Mouse (Mus musculus): ENCODE results near the gene Noto.

The Noto gene

DNA sequence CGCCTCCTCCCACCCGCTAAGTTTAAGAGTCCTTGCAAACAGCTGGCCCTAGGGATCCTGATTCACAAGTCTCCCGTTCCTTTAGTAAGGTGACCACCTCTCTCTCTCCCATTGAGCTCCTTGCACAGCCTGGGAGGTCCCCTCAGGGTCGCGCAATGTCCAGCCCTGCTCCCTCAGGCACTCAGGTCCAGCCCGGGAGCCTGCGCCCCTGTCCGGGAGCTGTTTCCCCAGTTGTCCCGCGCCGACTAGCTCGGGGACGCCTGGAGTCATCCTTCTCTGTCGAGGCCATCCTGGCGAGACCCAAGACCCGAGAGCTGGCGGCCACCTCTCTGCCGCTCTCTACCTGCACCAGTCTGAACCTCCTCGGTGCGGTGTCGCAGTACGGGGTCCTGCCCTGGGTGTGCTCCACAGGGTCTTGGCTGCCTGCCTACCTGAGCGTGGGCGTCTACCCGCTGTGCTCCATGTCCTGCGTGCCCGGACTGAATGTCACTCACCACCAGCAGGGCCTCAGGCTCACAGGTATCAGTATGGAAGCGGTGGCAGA is at the start of gene Noto:
Gene Noto (plus strand): TSS at position 51 of the 544 bp plus-strand sequence.
- DNase-seq, result no peak

DNA sequence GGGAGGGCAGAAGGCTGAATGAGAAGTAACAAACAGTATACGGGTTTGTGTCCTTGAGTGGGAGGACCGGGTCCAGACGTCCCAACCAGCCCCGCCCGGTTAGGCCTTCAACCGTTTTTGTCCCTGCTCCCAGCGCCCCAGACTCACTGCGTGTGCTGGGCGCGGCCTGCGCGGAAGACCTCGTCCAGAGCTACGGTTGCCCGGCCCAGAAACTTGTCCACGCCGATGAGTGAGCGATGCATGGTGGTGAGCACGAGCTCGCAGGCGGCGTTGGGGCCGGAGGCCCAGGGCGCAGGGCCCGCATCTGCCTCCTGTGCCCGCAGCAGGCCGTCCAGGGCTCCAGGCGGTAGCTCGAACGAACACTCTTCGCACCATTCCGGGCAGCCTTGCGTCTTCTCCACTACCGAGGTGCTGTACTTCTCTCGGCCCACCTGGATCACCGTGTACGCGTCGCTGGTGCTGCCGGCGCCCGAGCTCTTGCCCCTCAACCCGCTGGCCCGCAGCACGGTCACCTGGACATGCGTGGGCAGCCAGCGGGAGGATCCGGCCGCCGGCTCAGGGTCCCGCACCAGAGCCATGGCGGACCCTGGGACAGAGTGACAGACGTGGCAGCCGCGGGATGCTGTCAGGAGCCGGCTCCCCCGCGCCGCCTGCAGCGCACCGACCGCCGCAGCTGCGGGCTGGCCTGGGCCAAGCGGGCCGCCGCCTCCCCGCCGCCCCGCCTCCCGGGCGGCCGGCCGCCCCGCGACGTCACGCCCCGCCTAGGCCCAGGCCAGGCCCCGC is 49.5 kb upstream of the Noto start, which contains the start of gene Rab11fip5:
Gene Rab11fip5 (minus strand): TSS at position 684 of the 783 bp plus-strand sequence.
- DNase-seq, result no peak

DNA sequence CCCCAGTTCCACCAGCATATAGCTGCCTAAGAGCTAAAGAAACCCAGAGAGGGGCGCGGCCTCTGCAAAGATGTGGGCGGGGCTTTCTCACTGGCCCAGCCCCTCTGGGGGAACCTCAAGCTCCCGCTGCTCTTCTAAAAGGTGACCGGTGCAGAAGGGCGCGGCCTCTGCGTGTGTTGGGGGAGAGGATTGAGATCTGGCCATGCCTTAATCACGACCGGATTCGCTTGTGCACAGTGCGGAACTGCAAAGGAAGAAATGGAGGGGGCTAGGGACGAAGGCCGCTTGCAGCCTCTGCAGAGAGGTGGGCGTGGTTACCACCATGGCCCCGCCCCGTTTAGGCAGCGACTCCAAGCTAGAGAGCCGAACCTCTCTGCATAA is 49.0 kb upstream of the Noto start:
- peak; percentile 98 for DNase-seq

DNA sequence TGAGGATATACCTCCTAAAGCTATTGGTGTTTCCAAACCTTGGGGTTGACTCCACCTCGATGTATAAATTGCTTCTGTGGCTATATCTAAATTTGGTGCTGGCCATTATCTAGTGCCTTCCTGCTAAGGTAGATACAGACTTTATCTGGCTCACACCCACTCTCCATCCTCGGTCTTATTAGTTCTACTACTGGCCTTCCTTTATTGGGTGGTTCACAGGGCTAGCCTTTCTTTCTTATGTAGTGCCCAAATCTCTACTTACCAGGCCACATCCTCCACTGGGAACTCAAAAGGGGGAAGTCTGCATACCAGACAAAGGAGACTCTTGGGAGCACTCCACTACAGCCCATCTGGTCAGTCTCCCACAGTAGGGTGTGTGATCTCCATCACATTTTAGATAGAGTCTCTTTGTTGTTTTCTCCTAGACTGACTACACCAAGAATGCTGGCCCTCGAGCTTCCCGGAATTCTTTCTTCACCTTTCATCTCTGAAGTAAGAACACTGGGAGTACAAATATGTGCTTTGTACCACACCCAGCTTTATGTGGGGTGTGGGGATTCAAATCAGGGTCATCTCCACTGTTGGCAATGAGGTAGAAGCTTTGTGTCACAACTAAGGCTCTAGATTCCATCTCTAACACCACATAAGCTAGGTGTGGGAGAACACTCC is 46.5 kb upstream of the Noto start:
- peak; percentile 23 for DNase-seq

DNA sequence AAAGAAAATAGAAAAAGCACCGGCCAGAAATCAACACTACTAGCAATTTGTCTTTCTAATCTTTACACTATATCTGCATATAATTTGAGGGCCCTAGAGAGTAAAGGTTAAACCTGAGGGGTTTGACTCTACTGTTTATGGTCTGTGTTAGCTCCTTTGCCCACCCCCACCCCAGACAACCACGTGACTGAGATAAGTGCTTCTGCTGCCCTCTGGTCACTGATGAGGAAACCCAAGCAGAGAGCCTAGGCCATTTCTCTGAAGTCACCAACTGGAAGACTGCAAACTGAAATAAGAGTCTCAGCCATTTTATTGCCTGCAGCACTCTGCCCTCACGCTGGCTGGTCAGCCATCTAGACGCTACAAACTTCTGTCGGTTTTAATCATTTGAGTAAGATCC is 45.8 kb upstream of the Noto start:
- DNase-seq, result peak; percentile 20

DNA sequence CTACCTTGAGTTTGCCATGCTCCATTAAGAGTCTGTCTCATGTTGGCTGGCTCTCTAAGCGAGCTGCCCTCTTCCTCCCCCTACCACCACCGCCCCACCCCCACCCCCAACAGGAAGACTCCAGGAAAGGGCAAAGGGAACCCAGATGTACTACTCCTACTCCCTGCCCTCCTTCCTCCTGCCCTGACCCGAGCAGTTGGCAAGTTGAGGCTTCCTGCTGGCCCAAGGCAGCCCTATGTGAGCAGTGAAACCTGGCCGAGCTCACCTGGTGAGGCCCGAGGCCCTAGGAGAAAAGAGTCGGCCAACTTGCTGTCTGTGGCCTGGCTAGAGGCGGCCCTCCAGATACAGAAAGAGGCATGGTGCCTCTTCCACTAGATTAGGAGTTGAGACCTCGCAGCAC is 45.1 kb upstream of the Noto start:
- DNase-seq, result no peak

DNA sequence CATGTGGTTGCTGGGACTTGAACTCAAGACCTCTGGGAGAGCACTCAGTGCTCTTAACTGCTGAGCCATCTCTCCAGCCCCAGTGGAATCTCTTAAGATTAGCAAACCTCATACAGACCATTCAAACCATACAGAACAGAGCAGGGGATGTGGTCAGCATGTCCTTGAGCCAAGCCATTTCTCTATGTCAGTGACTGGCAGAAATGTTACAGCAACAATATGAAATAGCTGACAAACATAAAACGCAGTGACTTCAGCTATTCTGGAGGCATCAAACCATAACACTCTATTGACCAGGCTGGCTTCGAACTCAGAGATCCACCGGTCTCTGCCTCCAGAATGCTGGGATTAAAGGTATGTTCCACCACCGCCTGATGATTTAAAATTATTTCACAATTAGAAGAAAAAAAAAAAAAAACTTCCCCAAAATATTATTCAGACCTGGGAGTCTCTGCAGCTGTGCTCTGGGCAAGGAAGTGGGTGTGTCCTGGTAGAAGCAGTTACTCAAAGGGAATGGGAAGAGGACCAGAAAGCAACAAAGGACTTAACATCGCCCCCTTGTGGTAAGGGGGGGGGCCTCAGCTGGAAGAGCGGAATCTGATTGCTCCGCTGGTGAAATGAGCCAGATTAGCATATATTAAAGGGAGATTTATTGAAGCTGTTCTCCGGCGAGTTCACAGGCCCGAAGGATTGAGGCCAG is 43.3 kb upstream of the Noto start:
- peak; percentile 86 for DNase-seq

DNA sequence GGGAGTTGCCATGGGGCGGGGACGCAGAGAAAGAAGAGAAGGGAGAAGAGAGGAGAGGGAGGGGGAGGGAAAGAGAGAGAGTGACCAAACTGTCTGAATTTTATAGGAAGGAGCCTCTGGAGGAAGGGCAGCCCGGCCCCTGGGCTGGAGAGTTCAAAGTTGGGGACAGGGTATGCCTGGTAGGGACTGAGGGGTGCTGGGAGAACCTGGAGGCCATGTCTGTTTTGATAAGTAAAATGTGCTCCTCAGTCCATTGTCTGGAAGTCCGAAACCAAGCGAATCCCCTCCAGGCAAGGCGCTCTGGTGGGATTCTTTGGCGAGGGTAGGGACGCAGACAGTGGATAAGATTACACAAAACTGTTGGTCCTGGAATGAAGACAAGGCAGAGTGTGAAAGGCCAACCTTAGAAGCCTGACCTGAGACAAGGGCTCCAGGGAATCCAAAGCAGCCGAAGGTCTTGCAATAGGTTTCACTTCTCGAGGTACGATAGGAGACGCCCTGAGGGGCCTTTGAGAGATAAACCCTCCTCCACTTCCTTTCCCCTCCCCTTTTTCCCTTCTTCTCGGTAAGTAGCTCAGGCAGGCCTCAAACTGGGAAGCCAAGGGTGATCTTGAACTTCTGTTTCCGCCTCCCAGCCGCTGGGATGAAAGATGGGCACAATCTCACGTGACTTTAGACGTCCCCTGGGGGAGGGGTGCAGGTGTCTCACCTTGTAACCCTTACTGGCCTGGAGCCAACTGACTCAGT is 42.6 kb upstream of the Noto start:
- peak; percentile 42 for DNase-seq

DNA sequence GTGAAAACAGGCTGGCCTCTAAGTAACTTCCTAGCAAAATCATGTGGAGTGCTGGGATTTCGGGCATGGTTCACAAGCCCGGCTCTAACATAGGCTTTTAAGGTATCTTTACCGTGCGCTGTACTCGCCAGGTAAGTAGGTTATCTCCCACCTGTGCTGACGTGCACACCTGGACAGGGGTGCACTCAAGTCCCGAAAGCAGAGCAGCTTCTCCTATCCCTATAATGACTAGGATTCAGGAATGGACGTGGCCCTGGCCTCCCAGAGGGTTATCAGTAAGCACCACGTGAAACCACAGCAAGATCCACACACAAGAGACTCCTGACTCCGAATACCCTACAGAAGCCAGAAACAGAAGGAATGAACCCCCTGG is 42.1 kb upstream of the Noto start:
- DNase-seq, result no peak

DNA sequence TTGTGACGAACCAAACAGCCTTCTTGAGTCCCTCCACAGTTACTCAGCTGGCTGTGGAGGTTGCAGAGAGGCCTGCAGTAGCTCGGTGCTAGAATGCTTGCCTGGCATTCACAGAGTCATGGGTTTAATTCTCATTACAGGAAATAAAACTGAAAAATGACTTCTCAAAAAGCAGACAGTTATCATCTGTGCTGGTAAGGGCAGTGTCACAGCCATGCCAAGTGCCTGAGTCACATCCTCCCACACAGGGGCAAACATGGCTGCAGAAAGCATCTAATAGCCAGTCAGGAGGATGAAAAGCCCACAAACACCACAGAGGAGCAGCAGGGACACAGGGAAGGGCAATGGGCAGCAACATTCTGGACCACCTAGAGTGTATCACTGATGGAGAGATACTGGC is 40.9 kb upstream of the Noto start:
- no peak for DNase-seq

DNA sequence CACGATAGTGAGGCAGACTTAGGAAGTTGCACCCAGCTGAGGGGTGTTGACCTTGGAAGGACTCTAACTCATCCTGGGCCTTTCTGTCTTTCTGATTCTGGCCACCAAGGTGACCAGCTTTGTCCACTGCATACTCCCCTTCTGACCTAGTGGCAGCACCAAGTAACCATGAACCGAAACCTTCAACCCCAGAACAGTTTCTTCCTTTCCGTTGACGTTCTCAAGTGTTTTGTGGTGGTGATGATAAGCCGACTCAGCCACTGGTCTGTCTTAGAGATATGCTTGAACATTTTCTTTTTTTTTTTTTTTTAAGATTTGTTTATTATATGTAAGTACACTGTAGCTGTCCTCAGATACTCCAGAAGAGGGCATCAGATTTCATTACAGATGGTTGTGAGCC is 35.1 kb upstream of the Noto start:
- DNase-seq, result no peak

DNA sequence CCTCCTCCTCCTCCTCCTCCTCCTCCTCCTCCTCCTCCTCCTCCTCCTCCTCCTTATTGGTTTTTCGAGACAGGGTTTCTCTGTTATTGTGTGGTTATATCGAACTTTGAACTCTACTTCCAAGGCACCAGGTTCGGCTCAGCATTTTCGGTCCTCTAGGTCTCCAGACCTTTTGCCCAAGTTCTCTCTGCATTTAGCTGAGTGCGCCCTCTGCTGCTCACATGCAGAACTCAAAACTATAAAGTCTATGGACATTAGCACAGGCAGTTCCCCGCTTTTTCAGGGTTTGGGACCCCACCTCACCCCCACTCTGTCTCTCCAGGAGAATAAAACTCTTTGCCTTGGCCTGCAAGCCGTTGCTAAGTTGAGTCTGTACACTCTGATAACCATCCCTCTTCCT is 31.9 kb upstream of the Noto start:
- peak; percentile 77 for DNase-seq

DNA sequence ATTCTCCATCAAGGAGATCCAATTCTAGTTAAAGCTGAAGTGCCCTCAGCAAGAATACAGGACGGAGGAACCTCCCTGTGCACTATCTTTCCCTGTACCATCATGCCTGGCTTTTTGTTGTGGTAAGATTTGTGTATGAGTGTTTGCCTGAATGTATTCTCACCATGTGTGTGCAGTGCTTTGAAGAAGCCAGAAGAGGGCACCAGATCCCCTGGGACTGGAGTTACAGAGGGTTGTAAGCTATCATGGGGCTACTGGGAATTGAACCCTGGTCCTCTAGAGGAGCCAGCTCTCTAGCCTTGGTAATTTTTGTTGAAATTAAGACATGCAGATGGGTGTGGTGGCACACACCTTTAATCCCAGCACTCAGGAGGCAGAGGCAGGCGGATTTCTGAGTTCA is 28.3 kb upstream of the Noto start:
- DNase-seq, result no peak

DNA sequence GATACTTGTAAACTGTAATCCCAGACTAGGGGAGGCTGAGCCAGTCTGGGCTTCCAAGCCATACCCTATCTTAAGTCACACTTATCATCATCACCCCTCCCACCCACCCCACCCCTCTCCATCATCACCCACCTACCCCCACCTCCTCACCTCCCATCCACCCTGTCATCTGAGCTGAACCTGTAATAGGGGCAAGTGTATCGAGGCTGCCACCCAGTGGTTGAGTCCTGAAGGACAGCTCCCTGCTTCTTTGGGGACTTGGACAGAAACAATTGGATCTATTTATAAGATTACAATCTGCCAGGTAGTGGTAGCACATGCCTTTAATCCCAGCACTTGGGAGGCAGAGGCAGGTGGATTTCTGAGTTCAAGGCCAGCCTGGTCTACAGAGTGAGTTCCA is 26.5 kb upstream of the Noto start:
- no peak for DNase-seq

DNA sequence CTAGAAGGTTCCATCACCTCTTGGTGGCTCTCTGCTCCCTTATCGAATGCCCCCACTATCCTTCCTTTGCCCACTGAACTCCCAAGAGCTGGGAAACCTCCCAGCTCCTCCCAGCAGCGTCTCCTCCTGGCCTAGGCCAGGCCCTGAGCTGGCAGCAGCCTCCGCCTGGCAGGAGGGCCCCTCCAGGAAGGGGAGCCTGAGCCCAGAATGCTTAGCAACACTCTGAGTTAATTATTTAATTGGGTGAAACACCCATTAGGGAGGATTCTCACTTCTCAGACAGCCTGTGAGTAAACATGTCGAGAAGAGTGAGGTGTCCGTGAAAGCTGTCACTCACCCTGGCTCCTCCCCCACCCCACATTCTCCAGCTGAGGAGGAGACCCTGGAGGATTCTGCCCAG is 24.0 kb upstream of the Noto start:
- no peak for DNase-seq

DNA sequence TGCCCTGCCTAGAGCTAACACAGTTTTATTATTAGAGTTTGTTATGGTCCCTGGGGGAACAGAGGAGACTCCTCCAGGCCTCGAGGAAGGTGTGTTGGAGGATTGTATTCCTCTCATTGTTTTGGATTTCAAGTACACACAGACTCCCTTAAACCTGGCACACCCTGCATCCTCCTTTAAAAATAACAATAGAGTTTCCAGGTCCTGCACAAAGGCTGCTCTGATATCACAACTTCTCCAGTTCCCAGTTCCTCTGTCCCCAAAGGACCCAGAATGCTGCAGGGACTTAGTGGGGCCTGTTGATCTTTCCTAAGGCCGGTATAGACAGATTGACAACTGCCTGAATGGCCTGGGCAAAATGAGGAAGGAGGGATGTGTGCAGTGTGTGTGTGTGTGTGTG is 21.1 kb upstream of the Noto start:
- no peak for DNase-seq

DNA sequence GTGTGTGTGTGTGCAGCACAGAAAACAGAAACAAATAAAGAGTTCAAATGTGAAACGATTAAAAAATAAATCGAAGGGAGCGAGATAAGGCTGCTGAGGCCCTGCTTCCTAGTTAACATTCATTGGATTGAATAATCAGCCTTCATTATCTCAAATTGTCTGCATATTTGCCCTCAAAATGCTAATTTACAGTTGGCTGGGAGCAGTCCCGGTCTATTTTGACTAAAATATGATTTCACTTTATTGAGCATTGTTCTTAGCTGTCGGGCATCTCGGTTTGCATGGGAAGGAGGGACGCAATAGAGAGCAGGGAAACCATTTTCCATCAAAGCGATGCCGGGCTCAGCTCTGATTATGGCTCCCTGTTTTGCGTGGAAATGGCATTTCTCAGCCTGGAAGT is 20.6 kb upstream of the Noto start:
- no peak for DNase-seq

DNA sequence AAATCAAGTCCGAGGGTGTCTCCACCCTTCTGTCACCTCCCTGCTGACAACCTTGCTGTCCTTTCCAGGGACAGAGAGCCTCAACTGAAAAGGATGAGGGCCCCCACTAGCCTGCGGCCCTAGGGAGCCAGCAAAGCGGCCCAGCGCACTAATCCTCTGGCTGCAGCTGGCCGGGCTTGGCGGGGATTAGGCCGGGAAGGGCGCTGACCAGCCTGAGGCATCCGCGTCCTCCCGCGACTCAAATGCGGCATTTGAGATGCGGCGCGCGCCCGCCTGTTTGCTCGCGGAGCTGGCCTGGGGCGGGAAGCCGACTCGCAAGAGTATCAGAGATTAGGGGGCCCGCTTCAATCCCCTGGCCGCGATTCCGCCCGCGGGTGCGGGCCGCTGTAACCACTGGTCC is 14.7 kb upstream of the Noto start:
- DNase-seq, result no peak

DNA sequence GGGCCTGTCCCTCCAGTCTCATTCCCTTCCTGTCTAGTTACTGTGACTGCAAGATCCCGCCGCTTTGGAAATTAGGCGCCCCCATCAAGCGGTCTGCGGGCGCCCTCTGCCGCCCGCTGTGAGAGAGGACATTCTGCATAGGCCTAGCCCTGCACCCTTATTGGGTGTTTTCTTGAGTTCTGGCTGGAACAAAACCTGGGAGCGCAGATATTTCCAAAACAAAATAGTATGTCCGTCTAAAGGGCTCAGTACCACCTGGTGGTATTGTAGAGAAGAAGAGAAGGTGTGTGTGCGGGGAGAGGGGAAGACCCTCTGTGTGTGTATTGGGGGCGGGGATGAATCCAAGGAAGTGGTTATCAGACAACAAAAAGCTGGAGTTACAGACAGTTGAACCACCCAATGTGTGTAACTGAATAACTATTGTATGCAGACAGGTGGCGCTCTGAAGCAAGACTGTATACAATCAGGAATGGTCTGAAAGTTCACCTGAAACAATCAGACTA is 12.9 kb upstream of the Noto start:
- peak; percentile 27 for DNase-seq

DNA sequence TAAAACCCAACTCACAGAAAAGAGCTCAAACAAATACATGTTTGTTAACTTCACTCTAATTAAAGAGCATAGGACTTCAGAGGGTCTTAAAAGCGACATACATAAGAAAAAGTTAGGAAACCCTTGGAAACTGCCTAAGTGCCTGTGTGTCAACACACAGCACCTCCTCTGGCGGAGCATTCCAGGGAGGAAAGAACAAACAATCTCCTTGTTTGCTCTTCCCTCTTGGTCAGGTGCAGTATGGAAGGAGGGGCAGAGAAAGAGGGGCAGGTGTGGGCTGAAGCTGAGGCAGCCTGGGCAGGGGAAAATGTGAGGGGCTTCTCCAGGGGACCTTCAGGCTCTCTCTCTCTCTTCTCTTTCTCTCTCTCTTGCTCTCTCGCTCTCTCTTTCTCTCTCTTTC is 7.9 kb upstream of the Noto start:
- no peak for DNase-seq

DNA sequence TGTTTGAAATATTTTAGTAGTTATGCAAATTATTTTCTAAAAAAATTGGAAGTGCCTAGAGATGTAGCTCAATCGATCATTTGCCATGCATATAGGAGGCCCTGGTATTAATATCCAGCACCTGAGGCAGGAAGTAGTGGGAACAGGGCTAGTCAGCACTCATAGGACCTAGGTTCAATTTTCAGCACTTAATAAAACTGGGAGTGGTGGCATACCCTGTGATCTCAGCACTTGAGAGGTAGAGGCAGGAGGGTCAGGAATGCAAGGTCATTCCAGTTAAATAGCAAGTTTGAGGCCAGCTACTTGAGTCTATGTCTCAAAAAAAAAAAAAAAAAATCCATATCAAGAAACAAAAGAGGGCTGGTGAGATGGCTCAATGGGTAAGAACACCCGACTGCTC is 4.5 kb upstream of the Noto start:
- DNase-seq, result no peak

DNA sequence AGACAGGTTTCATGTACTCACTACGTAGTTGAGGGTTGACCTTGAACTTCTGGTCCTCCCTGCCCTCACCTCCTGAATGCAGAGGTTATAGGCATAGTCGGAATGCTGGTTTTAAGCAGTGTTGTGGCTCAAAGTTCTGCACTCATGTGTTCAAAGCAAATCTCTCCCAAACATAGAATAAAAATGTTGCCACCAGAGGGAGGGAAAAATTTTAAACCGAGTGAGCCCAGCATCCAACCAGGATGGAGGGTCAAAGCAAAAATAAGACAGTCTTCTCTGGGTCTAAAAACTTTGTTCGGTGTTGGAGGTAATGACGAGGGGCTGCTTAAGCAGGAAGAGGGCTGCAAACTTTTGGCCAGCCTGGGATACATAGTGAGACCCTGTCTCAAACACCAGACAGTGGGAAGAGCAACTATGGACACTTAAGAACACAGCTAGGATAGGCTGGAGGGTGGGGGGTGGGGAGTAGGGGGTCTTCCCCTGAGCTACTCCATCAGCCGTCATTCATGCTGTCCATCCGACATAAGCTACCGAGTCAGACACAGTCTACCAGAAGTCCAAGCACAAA is 7.7 kb downstream of the Noto start:
- no peak for DNase-seq
